Mouse (Mus musculus) urinary bladder, postnatal 36 days (tissue): ENCODE data around the gene Mecom.

Source experiments
- DNase-seq, 2 experiments: peaks; one replicate each; pipeline ENCODE4 v3.0.0; 2022; ENCODE audit warnings: low spot score in 2 of 2, mixed read lengths in 1 of 2

Gene Mecom

GRCm38 (mm10) chr3:30207431-30207830, 340.4 kb downstream of the Mecom start:
- DNase-seq: no peak

- no peak for DNase-seq
Observed at GRCm38 (mm10) chr3:30206123-30206522, 341.7 kb downstream of the Mecom start.

GRCm38 (mm10) chr3:30203764-30204163, 344.0 kb downstream of the Mecom start:
- DNase-seq: no peak

GRCm38 (mm10) chr3:30198854-30199253, 349.0 kb downstream of the Mecom start:
- no peak for DNase-seq

- no peak for DNase-seq
Observed at GRCm38 (mm10) chr3:30198227-30198626, 349.6 kb downstream of the Mecom start.

GRCm38 (mm10) chr3:30195186-30195585, 352.6 kb downstream of the Mecom start:
- DNase-seq: peak in 1 of 2 experiments; percentile 22

- DNase-seq: peak; percentile 26 to 55
Observed at GRCm38 (mm10) chr3:30192294-30193007, 355.4 kb downstream of the Mecom start.

GRCm38 (mm10) chr3:30189325-30189724, 358.5 kb downstream of the Mecom start:
- DNase-seq: no peak

GRCm38 (mm10) chr3:30187812-30188469, 359.9 kb downstream of the Mecom start:
- DNase-seq: no peak

- no peak for DNase-seq
Observed at GRCm38 (mm10) chr3:30181807-30182481, 365.9 kb downstream of the Mecom start.

GRCm38 (mm10) chr3:30176615-30177014, 371.2 kb downstream of the Mecom start:
- DNase-seq: no peak

GRCm38 (mm10) chr3:30173812-30174211, 374.0 kb downstream of the Mecom start:
- DNase-seq: no peak

GRCm38 (mm10) chr3:30168396-30169186, 379.2 kb downstream of the Mecom start:
- DNase-seq: no peak

GRCm38 (mm10) chr3:30167027-30167426, 380.8 kb downstream of the Mecom start:
- DNase-seq: no peak

- DNase-seq: no peak
Observed at GRCm38 (mm10) chr3:30164834-30165233, 383.0 kb downstream of the Mecom start.

GRCm38 (mm10) chr3:30163390-30163789, 384.4 kb downstream of the Mecom start:
- no peak for DNase-seq

GRCm38 (mm10) chr3:30160961-30161670, 386.7 kb downstream of the Mecom start:
- DNase-seq: peak in 1 of 2 experiments; percentile 37

GRCm38 (mm10) chr3:30160346-30160745, 387.5 kb downstream of the Mecom start:
- DNase-seq: no peak

GRCm38 (mm10) chr3:30157128-30157670, 390.6 kb downstream of the Mecom start:
- DNase-seq: no peak

GRCm38 (mm10) chr3:30154390-30154789, 393.4 kb downstream of the Mecom start:
- DNase-seq: no peak

- DNase-seq: no peak
Observed at GRCm38 (mm10) chr3:30153923-30154331, 393.9 kb downstream of the Mecom start.
